Mouse (Mus musculus): ENCODE data around the gene Zdhhc5.
A peak's percentile ranks its signal among the peaks of the same experiment; 100 is the strongest.
"Not testable (repeated sequence)": the region's sequence is repeated elsewhere in the genome, so short reads cannot be mapped to it uniquely, and the experiment has no call there.

The Zdhhc5 gene

GRCm38 (mm10) chr2:84734351-84734864 lies 19.4 kb upstream of the Zdhhc5 start:
- DNase-seq: peak; percentile 64 to 65

- peak; percentile 84 to 94 for DNase-seq
Measured at GRCm38 (mm10) chr2:84733579-84734300, 18.8 kb upstream of the Zdhhc5 start, which contains the start of gene Ypel4. Ypel4 (plus strand) TSS chr2:84734058.

- DNase-seq: no peak
Measured at GRCm38 (mm10) chr2:84732394-84732793, 17.4 kb upstream of the Zdhhc5 start.

GRCm38 (mm10) chr2:84731206-84731605 lies 16.2 kb upstream of the Zdhhc5 start:
- no peak for DNase-seq

- DNase-seq: not testable (repeated sequence)
Measured at GRCm38 (mm10) chr2:84728191-84728590, 13.2 kb upstream of the Zdhhc5 start.

GRCm38 (mm10) chr2:84727172-84727858 lies 12.3 kb upstream of the Zdhhc5 start, which contains the start of gene Clp1:
Clp1 (minus strand) TSS chr2:84727350.
- peak; percentile 96 to 97 for DNase-seq

- peak in 1 of 2 experiments; percentile 17 for DNase-seq
Measured at GRCm38 (mm10) chr2:84726716-84727115, 11.7 kb upstream of the Zdhhc5 start.

GRCm38 (mm10) chr2:84725770-84726169 lies 10.8 kb upstream of the Zdhhc5 start:
- no peak for DNase-seq

GRCm38 (mm10) chr2:84723856-84724255 lies 8.9 kb upstream of the Zdhhc5 start:
- no peak for DNase-seq

GRCm38 (mm10) chr2:84721182-84721581 lies 6.2 kb upstream of the Zdhhc5 start:
- no peak for DNase-seq

GRCm38 (mm10) chr2:84720718-84721117 lies 5.7 kb upstream of the Zdhhc5 start:
- DNase-seq: no peak

- no peak for DNase-seq
Measured at GRCm38 (mm10) chr2:84717357-84717756, 2.4 kb upstream of the Zdhhc5 start.

GRCm38 (mm10) chr2:84716423-84717355 lies 1.7 kb upstream of the Zdhhc5 start:
- peak in 1 of 2 experiments; percentile 34 for DNase-seq

- DNase-seq: peak; percentile 76 to 91
Measured at GRCm38 (mm10) chr2:84715562-84716361, 782 bp upstream of the Zdhhc5 start.

GRCm38 (mm10) chr2:84714422-84714810 lies 564 bp downstream of the Zdhhc5 start:
- no peak for DNase-seq

GRCm38 (mm10) chr2:84711898-84712297 lies 3.1 kb downstream of the Zdhhc5 start:
- DNase-seq: no peak

GRCm38 (mm10) chr2:84707523-84707922 lies 7.5 kb downstream of the Zdhhc5 start:
- DNase-seq: no peak

- no peak for DNase-seq
Measured at GRCm38 (mm10) chr2:84705295-84705694, 9.7 kb downstream of the Zdhhc5 start.

- no peak for DNase-seq
Measured at GRCm38 (mm10) chr2:84704329-84704728, 10.7 kb downstream of the Zdhhc5 start.

- no peak for DNase-seq
Measured at GRCm38 (mm10) chr2:84703497-84703896, 11.5 kb downstream of the Zdhhc5 start.

- no peak for DNase-seq
Measured at GRCm38 (mm10) chr2:84695007-84695695, 19.8 kb downstream of the Zdhhc5 start.

Data from cerebellum, adult 18-20 months (tissue).